Mouse (Mus musculus) v-Abl transformed pro-B cells (cell line): ENCODE data around the gene Pitpna.

Source experiments
- in situ Hi-C, 2 experiments: fragments of 400-800 bp; cut with MboI; formaldehyde crosslinking; loops; one replicate each; pipeline ENCODE4 v1.15.1; 2025; ENCODE audit not compliant: unreplicated experiment in 2 of 2

Pitpna gene

GRCm38 (mm10) chr11:75654471-75655390 is 66.8 kb downstream of the Pitpna start:
- in situ Hi-C loops: loop anchor here in 1 of 2 experiments (10.0 kb wide), 1 partner anchor 120 kb away; the partner anchor contains the start of gene Slc43a2

GRCm38 (mm10) chr11:75655621-75656545 is 68.0 kb downstream of the Pitpna start:
- in situ Hi-C loops: loop anchor here in 1 of 2 experiments (10.0 kb wide), 1 partner anchor 121 kb away; the partner anchor contains the start of gene Slc43a2

GRCm38 (mm10) chr11:75656621-75657590 is 69.0 kb downstream of the Pitpna start:
- in situ Hi-C loops: loop anchor here in 1 of 2 experiments (10.0 kb wide), 1 partner anchor 122 kb away; the partner anchor contains the start of gene Slc43a2

GRCm38 (mm10) chr11:75657841-75658240 is 69.9 kb downstream of the Pitpna start:
- in situ Hi-C loops: loop anchor here in 1 of 2 experiments (10.0 kb wide), 1 partner anchor 123 kb away; the partner anchor contains the start of gene Slc43a2

- in situ Hi-C loops: loop anchor here in 1 of 2 experiments (10.0 kb wide), 1 partner anchor 124 kb away; the partner anchor contains the start of gene Slc43a2
These were observed 70.4 kb downstream of the Pitpna start for GRCm38 (mm10) chr11:75658311-75658710.

GRCm38 (mm10) chr11:75658996-75659750 is 71.3 kb downstream of the Pitpna start:
- in situ Hi-C loops: loop anchor here in 1 of 2 experiments (10.0 kb wide), 1 partner anchor 124 kb away; the partner anchor contains the start of gene Slc43a2

- in situ Hi-C loops: no loop called here
These were observed 72.2 kb downstream of the Pitpna start for GRCm38 (mm10) chr11:75660081-75660590.

- in situ Hi-C loops: no loop called here
These were observed 73.3 kb downstream of the Pitpna start for GRCm38 (mm10) chr11:75660941-75661800.

- in situ Hi-C loops: no loop called here
These were observed 74.2 kb downstream of the Pitpna start for GRCm38 (mm10) chr11:75662131-75662530.

- in situ Hi-C loops: loop anchor here in 1 of 2 experiments (5.0 kb wide), 1 partner anchor 34 kb away; the partner anchor contains the start of gene Inpp5k
These were observed 78.4 kb downstream of the Pitpna start for GRCm38 (mm10) chr11:75666296-75666695.

- in situ Hi-C loops: loop anchor here in 1 of 2 experiments (5.0 kb wide), 1 partner anchor 36 kb away; the partner anchor contains the start of gene Inpp5k
These were observed 80.7 kb downstream of the Pitpna start for GRCm38 (mm10) chr11:75668621-75669020.

- in situ Hi-C loops: loop anchor here in 1 of 2 experiments (5.0 kb wide), 1 partner anchor 37 kb away; the partner anchor contains the start of gene Inpp5k
These were observed 81.4 kb downstream of the Pitpna start for GRCm38 (mm10) chr11:75669176-75669852.

- in situ Hi-C loops: loop anchor here in 1 of 2 experiments (5.0 kb wide), 1 partner anchor 38 kb away; the partner anchor contains the start of gene Inpp5k
These were observed 81.9 kb downstream of the Pitpna start for GRCm38 (mm10) chr11:75669853-75670200.

GRCm38 (mm10) chr11:75671426-75672180 is 83.7 kb downstream of the Pitpna start:
- in situ Hi-C loops: no loop called here

GRCm38 (mm10) chr11:75673411-75673810 is 85.5 kb downstream of the Pitpna start:
- in situ Hi-C loops: no loop called here

- in situ Hi-C loops: no loop called here
These were observed 87.0 kb downstream of the Pitpna start for GRCm38 (mm10) chr11:75674875-75675274.
